Mouse (Mus musculus) ES-Bruce4 (cell line): ENCODE measurements around the gene Krtap9-3.

Experiments used
- CTCF ChIP-seq: IDR thresholded peaks from one replicate; pipeline ENCODE4 v1.8.1; 2011; ENCODE audit warnings: low read depth, low read length
- EP300 ChIP-seq: IDR thresholded peaks from 2 replicates; pipeline ENCODE4 v1.6.1; 2011; ENCODE audit warnings: low read depth, low read length; ENCODE audit not compliant: insufficient read depth
- POLR2A ChIP-seq: IDR thresholded peaks from one replicate; pipeline ENCODE4 v1.8.1; 2011; ENCODE audit warnings: low read length; ENCODE audit not compliant: insufficient read depth

DNA sequence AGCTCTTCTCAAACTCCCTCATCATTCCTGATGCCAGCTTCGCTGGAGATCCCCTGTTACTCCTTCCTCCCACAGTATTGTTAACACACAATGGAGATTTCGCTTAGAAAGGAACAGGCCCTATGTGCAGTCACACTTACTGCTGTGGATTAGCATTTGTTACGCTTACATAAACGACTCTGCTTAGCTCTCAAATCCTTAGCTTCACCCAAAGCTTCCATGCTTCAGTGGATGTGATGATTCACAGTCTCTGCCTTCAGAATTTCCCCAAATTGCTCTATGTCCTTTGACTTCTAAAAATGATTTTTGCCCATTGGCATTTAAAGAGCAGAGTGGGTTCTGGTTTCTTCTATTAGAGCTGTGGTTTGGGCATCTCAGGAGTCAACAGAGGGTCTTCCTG lies 24.7 kb downstream of the Krtap9-3 start:
- TF ChIP-seq POLR2A (no peak), EP300 (no peak), CTCF (no peak)
